Mouse (Mus musculus) heart, adult 2 months (tissue): ENCODE measurements around the gene Tex2.

Experiments used
- CTCF ChIP-seq: fragments of 200-600 bp; IDR thresholded peaks from 2 replicates; pipeline ENCODE4 v1.8.1; 2022; ENCODE audit warnings: antibody characterized with exemption, mild to moderate bottlenecking, moderate library complexity
- EP300 ChIP-seq: fragments of 200-500 bp; IDR thresholded peaks from 2 replicates; pipeline ENCODE4 v1.6.1; 2011; ENCODE audit warnings: low read depth, low read length, control low read depth; ENCODE audit not compliant: insufficient read depth
- POLR2A ChIP-seq: fragments of 200-500 bp; IDR thresholded peaks from 2 replicates; pipeline ENCODE4 v1.6.1; 2011; ENCODE audit warnings: mild to moderate bottlenecking, low read depth, low read length, control low read depth; ENCODE audit not compliant: insufficient read depth

DNA sequence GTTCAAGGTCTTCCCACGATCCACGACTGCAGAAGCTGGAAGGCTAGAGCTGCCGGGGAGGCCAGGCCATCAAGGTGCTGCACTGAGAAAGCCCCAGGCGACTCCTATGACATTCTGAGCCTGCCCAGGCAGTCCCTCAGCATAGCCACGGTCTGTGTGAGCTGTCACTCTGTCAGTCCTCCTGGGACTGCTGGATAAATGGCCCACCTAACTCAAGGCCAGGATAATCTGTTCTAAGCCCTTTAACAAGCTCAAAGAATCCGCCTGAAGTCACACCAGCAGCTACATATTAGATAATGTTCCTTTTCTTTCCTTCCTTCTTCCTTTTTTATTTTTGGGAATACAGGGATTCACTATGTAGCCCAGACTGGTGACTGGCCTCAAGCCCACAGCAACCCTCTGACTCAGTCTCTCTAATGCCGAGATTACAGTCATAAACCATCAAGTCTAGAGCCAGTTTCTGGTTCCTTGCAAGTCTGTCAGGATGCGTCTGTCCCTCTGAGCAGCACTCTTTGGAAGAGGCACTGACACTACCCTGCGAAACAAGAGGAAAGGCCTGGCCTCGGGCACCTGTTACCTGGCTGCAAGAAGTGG lies 15.4 kb downstream of the Tex2 start:
- TF ChIP-seq POLR2A (no peak), CTCF (no peak), EP300 (no peak)
